Mouse (Mus musculus) lung, embryonic 15.5 days (tissue): ENCODE data around the gene Polr2a. TPM values are rescaled to one million over a fixed set of nuclear protein-coding genes. Genes with fewer than 3 reads are reported as not detected.

Source experiments
- ATAC-seq: fragments of 200-750 bp; cut with Nextera tagmentation; 2 replicates; pipeline ENCODE4 v1.8.0; 2017; ENCODE audit warnings: moderate number of reproducible peaks, borderline replicate concordance; ENCODE audit not compliant: low FRiP score, low TSS enrichment; ENCODE audit errors: extremely low read depth
- H3K27ac ChIP-seq: fragments of 300-500 bp; sonication (generic); 2 replicates; pipeline ENCODE4 v1.5.1; 2015; ENCODE audit warnings: moderate library complexity, mild to moderate bottlenecking, inconsistent platforms
- H3K27me3 ChIP-seq: fragments of 300-500 bp; sonication (generic); 2 replicates; pipeline ENCODE4 v1.6.1; 2015; ENCODE audit warnings: inconsistent platforms
- H3K36me3 ChIP-seq: fragments of 300-500 bp; sonication (generic); 2 replicates; pipeline ENCODE4 v1.6.1; 2015; ENCODE audit warnings: inconsistent platforms
- H3K4me1 ChIP-seq: fragments of 300-500 bp; sonication (generic); 2 replicates; pipeline ENCODE4 v1.6.1; 2015; ENCODE audit warnings: inconsistent platforms
- H3K4me2 ChIP-seq: fragments of 300-500 bp; sonication (generic); 2 replicates; pipeline ENCODE4 v1.6.1; 2015; ENCODE audit warnings: inconsistent platforms, mild to moderate bottlenecking, moderate library complexity
- H3K4me3 ChIP-seq: fragments of 300-500 bp; sonication (generic); 2 replicates; pipeline ENCODE4 v1.5.1; 2015; ENCODE audit warnings: mild to moderate bottlenecking, inconsistent platforms
- H3K9ac ChIP-seq: fragments of 300-500 bp; sonication (generic); 2 replicates; pipeline ENCODE4 v1.6.1; 2015; ENCODE audit warnings: inconsistent platforms
- H3K9me3 ChIP-seq: fragments of 300-500 bp; sonication (generic); 2 replicates; pipeline ENCODE4 v1.6.1; 2016; ENCODE audit warnings: inconsistent platforms
- WGBS: fragments of 180-500 bp; shearing (Covaris S2); methylation state at CpG from one replicate; pipeline ENCODE4 v1.1.7; 2015; 5-methylcytosine and 5-hydroxymethylcytosine counted together
- polyA plus RNA-seq: library from polyadenylated mRNA; unstranded; fragments of >200 nt; fragmentation: Nextera tagmentation; extraction: Ambion mirVana; gene quantifications from 2 replicates; pipeline ENCODE4 v1.2.1, GENCODE M21; 2015

The Polr2a gene
- polyA plus RNA-seq, 1 experiment from 2014 or later, result 31.6 TPM

- ATAC-seq, result no peak
- Histone ChIP-seq H3K27me3 (peaks cover 48% of the 10 kb centered on the region), H3K9me3 (no peaks in the 10 kb centered on the region), H3K9ac (no peak overlapping the region), H3K36me3 (no peaks in the 10 kb centered on the region), H3K4me1 (peaks cover 63% of the 10 kb centered on the region), H3K4me3 (peak overlapping the region; percentile 59), H3K27ac (no peak overlapping the region; the same call in 1 of the 2 replicates), H3K4me2 (peak overlapping the region; percentile 97)
- 0% methylated on average over 11 of the region's 11 CpGs for WGBS
These were observed 41.6 kb upstream of the Polr2a start for GRCm38 (mm10) chr11:69800138-69800391.

- no peak for ATAC-seq
- Histone ChIP-seq H3K9me3 (no peaks in the 10 kb centered on the region), H3K27me3 (peaks cover 43% of the 10 kb centered on the region), H3K36me3 (no peaks in the 10 kb centered on the region), H3K9ac (no peak overlapping the region), H3K4me3 (no peak overlapping the region; the same call in 1 of the 2 replicates), H3K4me1 (peaks cover 58% of the 10 kb centered on the region), H3K4me2 (peak overlapping the region; percentile 97), H3K27ac (no peak overlapping the region; the same call in 1 of the 2 replicates)
- WGBS, result 18% methylated on average over 12 of the region's 12 CpGs
These were observed 41.1 kb upstream of the Polr2a start for GRCm38 (mm10) chr11:69799394-69800137.

- Histone ChIP-seq H3K4me3 (no peak overlapping the region), H3K9ac (no peak overlapping the region), H3K4me2 (no peak overlapping the region), H3K36me3 (no peaks in the 10 kb centered on the region), H3K27ac (no peak overlapping the region), H3K4me1 (peaks cover 42% of the 10 kb centered on the region), H3K27me3 (peaks cover 31% of the 10 kb centered on the region), H3K9me3 (no peaks in the 10 kb centered on the region)
- 77% methylated on average over 7 of the region's 7 CpGs for WGBS
- no peak for ATAC-seq
These were observed 39.5 kb upstream of the Polr2a start for GRCm38 (mm10) chr11:69797924-69798323.

- Histone ChIP-seq H3K9me3 (no peaks in the 10 kb centered on the region), H3K27me3 (peaks cover 15% of the 10 kb centered on the region; the same call in 1 of the 2 replicates), H3K27ac (0 out of 2 replicates have a peak overlapping the region, but pooled peaks have one; percentile 78), H3K4me1 (peaks cover 22% of the 10 kb centered on the region), H3K9ac (no peak overlapping the region), H3K36me3 (no peaks in the 10 kb centered on the region), H3K4me3 (peak overlapping the region; percentile 55), H3K4me2 (peak overlapping the region; percentile 96)
- WGBS, result 3% methylated on average over 13 of the region's 13 CpGs
- no peak for ATAC-seq
These were observed 37.6 kb upstream of the Polr2a start for GRCm38 (mm10) chr11:69795983-69796435.

- no peaks in the 10 kb centered on the region for H3K36me3 ChIP-seq
- 2% methylated on average over 52 of the region's 52 CpGs for WGBS
- peak within 1 kb of the TSS; percentile 51 for H3K9ac ChIP-seq
- H3K4me3 ChIP-seq, result peak within 1 kb of the TSS; percentile 55
- peak within 1 kb of the TSS; percentile 78 for H3K27ac ChIP-seq
- H3K4me2 ChIP-seq, result peak within 1 kb of the TSS; percentile 96
- no peaks in the 10 kb centered on the region for H3K9me3 ChIP-seq
- peaks cover 9% of the 10 kb centered on the region; the same call in 1 of the 2 replicates for H3K27me3 ChIP-seq
- H3K4me1 ChIP-seq, result peaks cover 16% of the 10 kb centered on the region
- peak; percentile 96 for ATAC-seq
These were observed 36.9 kb upstream of the Polr2a start, which contains the start of gene Chrnb1 for GRCm38 (mm10) chr11:69795168-69795982. TSS of gene Chrnb1 (minus strand) at chr11:69795943.

- Histone ChIP-seq H3K4me3 (no peak overlapping the region), H3K4me1 (0 out of 2 replicates have a peak, but pooled peaks cover 3% of the 10 kb centered on the region), H3K9me3 (no peaks in the 10 kb centered on the region), H3K27me3 (0 out of 2 replicates have a peak, but pooled peaks cover 5% of the 10 kb centered on the region), H3K36me3 (no peaks in the 10 kb centered on the region), H3K9ac (no peak overlapping the region), H3K4me2 (no peak overlapping the region), H3K27ac (no peak overlapping the region)
- no peak for ATAC-seq
- 49% methylated on average over 5 of the region's 5 CpGs for WGBS
These were observed 35.0 kb upstream of the Polr2a start for GRCm38 (mm10) chr11:69793429-69793828.

GRCm38 (mm10) chr11:69791420-69791819 is 33.0 kb upstream of the Polr2a start:
- H3K36me3 ChIP-seq, result no peaks in the 10 kb centered on the region
- H3K9ac ChIP-seq, result no peak overlapping the region
- no peak for ATAC-seq
- H3K27me3 ChIP-seq, result no peaks in the 10 kb centered on the region
- 65% methylated on average over 5 of the region's 5 CpGs for WGBS
- H3K4me2 ChIP-seq, result no peak overlapping the region
- no peaks in the 10 kb centered on the region for H3K9me3 ChIP-seq
- no peak overlapping the region for H3K27ac ChIP-seq
- H3K4me3 ChIP-seq, result no peak overlapping the region
- 0 out of 2 replicates have a peak, but pooled peaks cover 3% of the 10 kb centered on the region for H3K4me1 ChIP-seq

- 51% methylated on average over 5 of the region's 5 CpGs for WGBS
- no peak overlapping the region for H3K4me2 ChIP-seq
- peaks cover 7% of the 10 kb centered on the region; the same call in 1 of the 2 replicates for H3K4me1 ChIP-seq
- H3K27me3 ChIP-seq, result no peaks in the 10 kb centered on the region
- H3K9ac ChIP-seq, result no peak overlapping the region
- H3K27ac ChIP-seq, result no peak overlapping the region
- ATAC-seq, result no peak
- H3K36me3 ChIP-seq, result no peaks in the 10 kb centered on the region
- no peaks in the 10 kb centered on the region for H3K9me3 ChIP-seq
- H3K4me3 ChIP-seq, result no peak overlapping the region
These were observed 31.0 kb upstream of the Polr2a start for GRCm38 (mm10) chr11:69789431-69789830.

- Histone ChIP-seq H3K4me3 (no peak overlapping the region), H3K4me1 (peaks cover 7% of the 10 kb centered on the region; the same call in 1 of the 2 replicates), H3K27ac (no peak overlapping the region), H3K27me3 (no peaks in the 10 kb centered on the region), H3K36me3 (no peaks in the 10 kb centered on the region), H3K9me3 (no peaks in the 10 kb centered on the region), H3K4me2 (no peak overlapping the region), H3K9ac (no peak overlapping the region)
- 88% methylated on average over 5 of the region's 5 CpGs for WGBS
- no peak for ATAC-seq
These were observed 28.9 kb upstream of the Polr2a start for GRCm38 (mm10) chr11:69787306-69787705.

- Histone ChIP-seq H3K4me2 (peak overlapping the region; percentile 50), H3K9me3 (no peaks in the 10 kb centered on the region), H3K27me3 (no peaks in the 10 kb centered on the region), H3K4me1 (peaks cover 7% of the 10 kb centered on the region; the same call in 1 of the 2 replicates), H3K27ac (no peak overlapping the region), H3K4me3 (peak overlapping the region; percentile 20; the same call in 1 of the 2 replicates), H3K9ac (no peak overlapping the region), H3K36me3 (no peaks in the 10 kb centered on the region)
- no peak for ATAC-seq
- WGBS, result 35% methylated on average over 15 of the region's 15 CpGs
These were observed 26.4 kb upstream of the Polr2a start for GRCm38 (mm10) chr11:69784793-69785272.

GRCm38 (mm10) chr11:69781828-69782227 is 23.4 kb upstream of the Polr2a start:
- ATAC-seq, result no peak
- H3K4me3 ChIP-seq, result no peak overlapping the region
- no peak overlapping the region for H3K4me2 ChIP-seq
- H3K4me1 ChIP-seq, result peaks cover 20% of the 10 kb centered on the region
- no peak overlapping the region for H3K9ac ChIP-seq
- H3K27ac ChIP-seq, result no peak overlapping the region
- H3K9me3 ChIP-seq, result no peaks in the 10 kb centered on the region
- H3K36me3 ChIP-seq, result no peaks in the 10 kb centered on the region
- H3K27me3 ChIP-seq, result no peaks in the 10 kb centered on the region
- 26% methylated on average over 4 of the region's 4 CpGs for WGBS
